Mouse (Mus musculus): ENCODE data around the gene Cd72. TPM values are rescaled to one million over a fixed set of nuclear protein-coding genes. Genes with fewer than 3 reads are reported as not detected.

Cd72 gene
- polyA plus RNA-seq, 1 experiment from 2014 or later, result 3.2 TPM

DNA sequence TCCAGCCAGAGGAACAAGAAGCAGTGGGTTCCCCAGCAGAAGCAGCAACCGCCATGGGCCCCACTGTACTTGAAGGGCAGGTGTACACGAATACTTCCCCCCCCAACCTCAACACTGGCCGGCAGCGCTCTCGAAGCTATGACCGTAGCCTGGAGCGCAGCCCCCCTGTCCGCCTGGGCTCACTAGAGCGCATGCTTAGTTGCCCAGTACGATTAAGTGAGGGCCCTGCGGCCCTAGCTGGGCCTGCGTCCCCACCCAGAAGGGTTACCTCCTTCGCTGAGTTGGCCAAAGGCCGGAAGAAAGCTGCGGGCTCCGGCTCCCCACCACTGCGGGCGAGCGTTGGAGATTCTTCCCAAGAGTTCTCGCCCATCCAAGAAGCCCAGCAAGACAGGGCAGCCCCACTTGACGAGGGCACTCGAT is 38.3 kb downstream of the Cd72 start:
- Histone ChIP-seq H3K4me1 (peaks cover 10% of the 10 kb centered on the region), H3K9me3 (no peaks in the 10 kb centered on the region), H3K4me2 (no peak overlapping the region), H3K4me3 (no peak overlapping the region), H3K9ac (no peak overlapping the region), H3K27ac (no peak overlapping the region), H3K27me3 (no peaks in the 10 kb centered on the region), H3K36me3 (peaks cover 44% of the 10 kb centered on the region)
- no peak for ATAC-seq (ENCODE audit: insufficient number of reproducible peaks, insufficient read depth, low FRiP score, low TSS enrichment, low read depth)
- WGBS, result 93% methylated on average over 22 of the region's 22 CpGs

DNA sequence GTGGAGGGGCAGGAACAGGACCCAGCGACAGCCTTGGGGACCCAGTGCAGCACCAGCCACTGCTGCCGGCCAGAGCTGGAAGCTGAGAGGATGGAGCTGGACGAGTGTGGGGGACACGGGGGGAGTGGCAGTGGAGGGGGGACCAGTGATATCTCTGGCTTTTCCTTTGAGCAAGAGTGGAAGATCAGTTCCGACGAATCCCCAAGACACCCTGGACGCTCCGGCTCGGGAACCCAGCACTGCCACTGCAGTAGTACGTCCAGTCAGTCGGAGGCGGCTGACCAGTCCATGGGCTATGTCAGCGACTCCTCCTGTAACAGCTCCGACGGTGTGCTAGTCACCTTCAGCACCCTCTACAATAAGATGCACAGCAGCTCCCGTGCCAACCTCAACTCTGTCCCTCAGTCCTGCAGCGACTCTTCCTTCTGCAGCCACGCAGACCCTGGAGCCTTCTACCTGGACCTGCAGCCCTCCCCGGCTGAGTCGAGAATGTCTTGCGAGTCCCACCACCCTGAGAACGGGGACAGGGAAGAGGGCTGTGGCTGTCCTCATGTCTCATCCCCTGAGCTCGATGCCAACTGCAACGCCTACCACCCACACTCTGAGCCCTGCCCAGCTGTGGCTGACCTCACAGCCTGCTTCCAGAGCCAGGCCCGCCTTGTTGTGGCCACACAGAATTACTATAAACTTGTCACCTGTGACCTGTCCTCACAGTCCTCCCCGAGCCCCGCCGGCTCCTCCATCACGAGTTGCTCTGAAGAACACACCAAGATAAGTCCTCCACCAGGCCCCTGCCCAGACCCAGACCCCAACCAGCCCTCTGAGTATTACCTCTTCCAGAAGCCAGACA is 39.0 kb downstream of the Cd72 start:
- H3K4me1 ChIP-seq, result peaks cover 10% of the 10 kb centered on the region
- H3K4me2 ChIP-seq, result no peak overlapping the region
- H3K36me3 ChIP-seq, result peaks cover 42% of the 10 kb centered on the region
- no peaks in the 10 kb centered on the region for H3K9me3 ChIP-seq
- H3K4me3 ChIP-seq, result no peak overlapping the region
- WGBS, result 93% methylated on average over 29 of the region's 29 CpGs
- no peak overlapping the region for H3K9ac ChIP-seq
- ATAC-seq (ENCODE audit: insufficient number of reproducible peaks, insufficient read depth, low FRiP score, low TSS enrichment, low read depth), result no peak
- no peaks in the 10 kb centered on the region for H3K27me3 ChIP-seq
- no peak overlapping the region for H3K27ac ChIP-seq

DNA sequence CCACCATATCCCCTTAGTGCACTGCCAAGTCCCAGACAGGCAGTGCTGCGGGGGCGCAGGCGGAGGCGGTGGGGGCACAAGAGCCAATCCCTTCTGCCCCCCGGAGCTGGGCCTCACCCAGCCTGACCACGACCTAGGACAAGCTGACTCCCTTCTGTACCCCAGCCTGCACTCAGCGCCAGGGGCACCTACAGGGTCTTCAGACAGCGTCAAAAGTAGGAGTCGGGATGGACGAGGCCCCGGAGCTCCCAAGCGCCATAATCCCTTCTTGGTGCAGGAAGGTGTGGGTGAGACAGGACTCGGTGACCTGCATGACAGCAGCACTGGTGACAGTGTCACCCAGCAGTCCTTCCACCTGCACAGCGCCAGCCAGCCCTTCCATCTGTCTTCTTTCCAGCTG is 39.7 kb downstream of the Cd72 start:
- ATAC-seq (ENCODE audit: insufficient number of reproducible peaks, insufficient read depth, low FRiP score, low TSS enrichment, low read depth), result no peak
- 88% methylated on average over 14 of the region's 14 CpGs for WGBS
- H3K27me3 ChIP-seq, result no peaks in the 10 kb centered on the region
- no peak overlapping the region for H3K4me2 ChIP-seq
- no peak overlapping the region for H3K27ac ChIP-seq
- H3K4me1 ChIP-seq, result peaks cover 5% of the 10 kb centered on the region; the same call in 1 of the 2 replicates
- H3K4me3 ChIP-seq, result no peak overlapping the region
- peaks cover 42% of the 10 kb centered on the region for H3K36me3 ChIP-seq
- no peaks in the 10 kb centered on the region for H3K9me3 ChIP-seq
- H3K9ac ChIP-seq, result no peak overlapping the region

DNA sequence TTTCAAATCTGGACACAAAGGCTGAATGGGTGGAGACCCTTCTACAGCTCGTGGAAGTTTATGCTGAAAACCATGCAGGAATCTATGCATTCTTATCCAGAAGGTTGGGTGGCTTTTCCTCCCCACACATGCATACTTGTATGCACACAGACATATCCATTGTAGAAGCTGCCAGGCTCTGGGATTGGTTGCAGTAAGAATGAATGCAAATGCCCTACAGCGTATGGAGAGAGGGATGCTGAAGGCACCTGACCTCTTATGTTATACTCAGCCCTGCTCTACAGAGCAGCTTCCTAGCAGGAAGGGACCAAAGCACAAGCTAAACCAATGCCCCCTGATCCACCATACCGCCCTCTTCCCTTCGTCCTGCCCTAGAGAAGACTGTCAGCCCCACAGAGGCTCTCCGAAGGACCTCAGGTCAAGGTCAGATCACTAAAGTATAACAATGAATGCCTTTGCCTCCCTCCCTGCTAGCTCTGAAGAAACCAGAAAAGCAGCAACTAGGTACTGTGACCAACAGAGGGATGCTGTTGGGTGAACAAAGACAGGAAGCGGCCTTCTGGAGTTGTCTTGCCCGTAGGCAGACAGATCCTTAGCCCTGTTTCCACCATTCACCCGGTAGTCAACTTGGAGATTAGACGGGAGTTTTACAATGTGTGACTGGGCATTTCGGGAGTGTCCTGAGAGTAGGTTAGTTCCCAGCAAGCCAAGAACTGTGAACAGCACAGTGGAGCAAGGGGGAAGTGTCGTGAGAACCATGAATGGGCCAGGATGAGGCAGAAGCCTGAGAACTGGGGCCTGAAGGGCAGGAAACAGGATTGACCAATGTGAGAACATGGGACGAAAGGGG is 47.1 kb downstream of the Cd72 start:
- no peak for ATAC-seq (ENCODE audit: insufficient number of reproducible peaks, insufficient read depth, low FRiP score, low TSS enrichment, low read depth)
- Histone ChIP-seq H3K4me3 (peak overlapping the region; percentile 59), H3K4me1 (peaks cover 34% of the 10 kb centered on the region), H3K9ac (peak overlapping the region; percentile 79), H3K27ac (peak overlapping the region; percentile 84), H3K9me3 (no peaks in the 10 kb centered on the region), H3K27me3 (no peaks in the 10 kb centered on the region), H3K4me2 (peak overlapping the region; percentile 74), H3K36me3 (no peaks in the 10 kb centered on the region; the same call in 1 of the 2 replicates)
- 65% methylated on average over 12 of the region's 12 CpGs for WGBS

DNA sequence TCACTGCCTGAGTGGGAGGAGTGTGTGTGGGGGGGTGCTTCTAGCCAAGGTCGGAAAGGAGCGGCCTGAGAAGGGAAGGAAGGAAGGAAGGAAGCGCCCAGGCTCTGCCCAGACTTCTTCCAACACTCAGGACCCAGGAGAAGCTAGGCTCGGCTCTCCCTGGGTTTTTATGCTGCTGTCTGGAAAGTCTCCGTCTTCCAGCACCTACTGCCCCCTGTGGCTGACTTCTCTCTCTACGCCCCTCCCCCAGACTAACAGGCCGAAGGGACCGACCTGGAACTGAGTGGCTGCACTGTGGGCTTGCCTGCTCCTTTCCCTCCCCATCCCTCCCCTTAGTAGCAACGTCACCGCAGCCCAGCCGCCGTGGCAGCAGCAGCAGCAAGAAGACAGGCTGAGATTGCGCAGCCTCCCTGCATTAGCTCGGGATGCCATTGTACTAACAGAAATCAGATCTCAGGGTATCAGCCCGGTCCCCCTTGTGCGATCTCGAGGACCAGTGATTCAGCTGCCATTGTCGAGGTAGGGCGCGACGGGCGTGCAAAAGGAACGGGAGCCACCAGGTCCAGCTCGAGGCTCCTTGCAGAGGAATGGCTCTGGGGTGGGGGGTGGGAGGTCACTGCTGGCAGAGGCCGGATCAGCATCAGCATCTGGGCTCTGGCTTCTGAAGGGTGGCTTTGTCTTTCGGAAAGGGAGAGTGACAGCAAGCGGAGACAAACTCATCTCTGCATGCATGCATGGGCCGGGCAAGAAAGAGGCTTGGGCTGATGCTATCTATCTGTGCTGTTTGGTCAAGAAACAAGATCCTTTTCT is 48.1 kb downstream of the Cd72 start:
- Histone ChIP-seq H3K27ac (peak overlapping the region; percentile 84), H3K36me3 (no peaks in the 10 kb centered on the region; the same call in 1 of the 2 replicates), H3K9ac (peak overlapping the region; percentile 79), H3K27me3 (no peaks in the 10 kb centered on the region), H3K4me1 (peaks cover 43% of the 10 kb centered on the region), H3K9me3 (no peaks in the 10 kb centered on the region), H3K4me2 (peak overlapping the region; percentile 74), H3K4me3 (peak overlapping the region; percentile 59)
- peak; percentile 90 for ATAC-seq (ENCODE audit: insufficient number of reproducible peaks, insufficient read depth, low FRiP score, low TSS enrichment, low read depth)
- WGBS, result under 1% methylated on average over 28 of the region's 28 CpGs

DNA sequence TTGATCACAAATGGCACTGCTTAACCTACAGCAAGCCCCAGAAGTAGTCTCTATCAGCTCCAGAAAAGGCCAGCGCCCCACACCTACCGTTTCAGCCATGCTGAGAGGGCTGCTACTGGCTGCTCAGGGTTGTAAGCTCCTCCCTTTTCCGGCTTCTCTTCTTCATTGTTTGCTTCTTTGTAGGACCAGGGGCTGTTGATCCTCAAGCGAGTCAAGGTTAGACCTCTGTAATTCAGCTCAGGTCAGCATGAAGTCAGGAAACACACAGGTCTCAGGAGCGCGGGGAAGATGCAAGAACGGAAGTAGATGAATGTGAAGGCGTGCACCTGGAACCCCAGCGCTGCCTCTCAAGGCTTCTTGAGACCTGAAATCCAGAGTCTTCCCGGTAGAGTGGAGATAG is 49.7 kb downstream of the Cd72 start:
- Histone ChIP-seq H3K4me1 (peaks cover 60% of the 10 kb centered on the region), H3K4me3 (no peak overlapping the region), H3K9ac (no peak overlapping the region), H3K27ac (no peak overlapping the region; the same call in 1 of the 2 replicates), H3K4me2 (no peak overlapping the region), H3K36me3 (no peaks in the 10 kb centered on the region; the same call in 1 of the 2 replicates), H3K27me3 (no peaks in the 10 kb centered on the region), H3K9me3 (no peaks in the 10 kb centered on the region)
- no peak for ATAC-seq (ENCODE audit: insufficient number of reproducible peaks, insufficient read depth, low FRiP score, low TSS enrichment, low read depth)
- WGBS, result 89% methylated on average over 10 of the region's 10 CpGs

DNA sequence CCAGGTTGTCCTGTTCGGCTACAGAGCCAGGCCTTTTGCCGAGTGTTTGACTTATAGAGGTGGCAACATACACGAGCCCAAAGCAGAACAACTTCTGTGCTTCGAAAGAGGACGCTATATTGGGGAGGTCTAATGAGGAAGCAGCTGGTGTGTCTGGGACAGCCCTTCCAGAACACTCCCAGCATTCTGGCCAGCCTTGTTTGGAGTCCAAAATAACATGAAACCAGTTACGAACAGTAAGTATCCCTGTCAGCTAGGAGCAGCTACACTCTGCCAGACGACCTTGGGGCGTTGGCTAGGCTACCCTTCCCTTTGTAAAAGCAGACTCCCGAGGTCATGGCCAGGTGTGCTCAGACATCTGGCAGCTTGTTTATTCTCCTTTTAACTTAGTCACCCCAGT is 52.2 kb downstream of the Cd72 start:
- no peak overlapping the region for H3K27ac ChIP-seq
- no peak for ATAC-seq (ENCODE audit: insufficient number of reproducible peaks, insufficient read depth, low FRiP score, low TSS enrichment, low read depth)
- no peak overlapping the region for H3K4me3 ChIP-seq
- no peaks in the 10 kb centered on the region for H3K27me3 ChIP-seq
- 73% methylated on average over 9 of the region's 9 CpGs for WGBS
- H3K4me2 ChIP-seq, result no peak overlapping the region
- peaks cover 66% of the 10 kb centered on the region for H3K4me1 ChIP-seq
- H3K9ac ChIP-seq, result no peak overlapping the region
- no peaks in the 10 kb centered on the region; the same call in 1 of the 2 replicates for H3K36me3 ChIP-seq
- no peaks in the 10 kb centered on the region for H3K9me3 ChIP-seq

DNA sequence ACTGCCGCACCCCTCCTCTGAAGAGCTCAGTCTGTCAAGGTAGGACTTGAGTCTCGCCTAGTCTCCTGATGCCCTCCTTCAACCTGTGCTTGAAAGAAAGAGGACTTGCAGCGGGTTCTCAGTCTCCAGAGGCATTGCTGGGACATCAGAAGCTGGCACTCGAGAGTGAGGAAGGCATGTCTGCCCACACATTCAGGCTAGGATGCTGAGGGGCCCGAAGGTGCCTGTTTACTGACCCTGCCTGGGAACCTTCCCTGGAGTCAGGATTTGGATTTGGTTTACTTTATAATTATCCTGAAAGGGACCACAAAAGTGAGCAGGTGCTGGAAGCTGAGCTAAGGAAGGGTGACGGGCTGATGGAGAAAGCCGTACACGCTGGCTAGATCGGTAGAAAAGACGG is 52.9 kb downstream of the Cd72 start:
- H3K9me3 ChIP-seq, result no peaks in the 10 kb centered on the region
- H3K36me3 ChIP-seq, result no peaks in the 10 kb centered on the region; the same call in 1 of the 2 replicates
- peak overlapping the region; percentile 52; the same call in 1 of the 2 replicates for H3K9ac ChIP-seq
- H3K4me1 ChIP-seq, result peaks cover 65% of the 10 kb centered on the region
- no peaks in the 10 kb centered on the region for H3K27me3 ChIP-seq
- WGBS, result 70% methylated on average over 10 of the region's 10 CpGs
- H3K4me3 ChIP-seq, result no peak overlapping the region
- 0 out of 2 replicates have a peak overlapping the region, but pooled peaks have one; percentile 22 for H3K4me2 ChIP-seq
- ATAC-seq (ENCODE audit: insufficient number of reproducible peaks, insufficient read depth, low FRiP score, low TSS enrichment, low read depth), result no peak
- peak overlapping the region; percentile 7; the same call in 1 of the 2 replicates for H3K27ac ChIP-seq

DNA sequence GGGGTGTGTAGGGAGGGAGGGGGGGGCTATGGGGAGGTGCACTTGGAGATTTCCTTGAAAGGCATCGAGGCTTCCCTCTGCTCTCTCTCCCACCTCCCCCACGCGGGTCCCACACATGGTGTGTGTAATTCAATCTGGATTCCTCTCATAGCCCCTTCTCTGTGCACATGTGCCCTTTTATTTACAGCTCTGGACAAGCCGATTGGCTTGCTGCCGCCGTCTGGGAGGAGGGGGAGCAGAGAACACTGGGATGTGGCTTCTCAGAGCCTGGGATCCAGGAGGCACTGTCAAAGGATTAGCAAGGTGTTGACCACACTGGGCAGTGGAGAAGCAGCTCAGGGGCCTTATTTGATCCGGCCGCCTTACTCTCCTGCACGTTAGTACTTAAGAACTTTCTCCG is 53.5 kb downstream of the Cd72 start:
- WGBS, result 16% methylated on average over 10 of the region's 10 CpGs
- H3K4me3 ChIP-seq, result 0 out of 2 replicates have a peak overlapping the region, but pooled peaks have one; percentile 4
- ATAC-seq (ENCODE audit: insufficient number of reproducible peaks, insufficient read depth, low FRiP score, low TSS enrichment, low read depth), result no peak
- no peaks in the 10 kb centered on the region for H3K27me3 ChIP-seq
- peaks cover 66% of the 10 kb centered on the region for H3K4me1 ChIP-seq
- H3K36me3 ChIP-seq, result no peaks in the 10 kb centered on the region; the same call in 1 of the 2 replicates
- peak overlapping the region; percentile 22; the same call in 1 of the 2 replicates for H3K4me2 ChIP-seq
- H3K27ac ChIP-seq, result peak overlapping the region; percentile 7; the same call in 1 of the 2 replicates
- H3K9me3 ChIP-seq, result no peaks in the 10 kb centered on the region
- H3K9ac ChIP-seq, result peak overlapping the region; percentile 52; the same call in 1 of the 2 replicates

DNA sequence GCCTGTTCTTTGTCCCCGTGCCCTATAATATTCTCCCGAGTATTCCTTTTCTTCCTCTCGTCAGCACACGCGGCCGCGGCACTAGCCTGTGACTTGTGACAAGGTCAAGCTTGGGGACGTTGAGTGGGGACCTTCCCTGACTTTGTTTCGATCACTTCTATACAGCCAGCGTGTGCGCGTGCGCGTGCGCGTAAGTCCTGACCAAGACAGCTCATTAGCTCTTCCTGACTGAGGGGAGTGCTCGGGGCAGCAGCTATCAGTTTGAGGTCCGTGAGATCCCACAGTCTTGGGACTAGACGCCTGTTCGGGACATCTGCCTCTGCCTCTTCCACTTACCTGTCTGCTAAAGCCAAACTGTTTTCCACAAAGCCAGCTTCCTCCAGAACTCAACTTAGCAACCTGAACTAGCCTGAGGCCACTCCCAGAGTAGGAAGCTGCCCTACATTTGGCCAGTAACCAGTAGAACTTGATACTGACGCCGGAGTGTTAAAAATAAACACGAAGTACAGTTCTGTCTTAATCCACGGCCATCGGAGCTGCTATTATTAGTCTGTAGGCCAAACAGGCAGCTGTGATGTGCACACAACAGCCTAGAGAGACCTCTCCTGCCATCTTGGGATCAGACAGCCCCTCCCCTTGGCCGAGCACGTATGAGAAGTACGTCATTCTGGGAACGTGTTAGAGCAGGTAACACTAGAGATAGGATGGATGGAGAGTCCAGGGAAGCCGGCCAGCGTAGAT is 54.9 kb downstream of the Cd72 start:
- Histone ChIP-seq H3K4me1 (peaks cover 57% of the 10 kb centered on the region), H3K9ac (0 out of 2 replicates have a peak overlapping the region, but pooled peaks have one; percentile 52), H3K4me2 (peak overlapping the region; percentile 44), H3K36me3 (no peaks in the 10 kb centered on the region; the same call in 1 of the 2 replicates), H3K27me3 (no peaks in the 10 kb centered on the region), H3K4me3 (no peak overlapping the region), H3K9me3 (no peaks in the 10 kb centered on the region), H3K27ac (peak overlapping the region; percentile 55; the same call in 1 of the 2 replicates)
- ATAC-seq (ENCODE audit: insufficient number of reproducible peaks, insufficient read depth, low FRiP score, low TSS enrichment, low read depth), result no peak
- WGBS, result 67% methylated on average over 31 of the region's 31 CpGs
